Mouse (Mus musculus): ENCODE results near the gene Llgl2. TPM values are rescaled to one million over a fixed set of nuclear protein-coding genes. Genes with fewer than 3 reads are reported as not detected.
"Not testable (repeated sequence)": the region's sequence is repeated elsewhere in the genome, so short reads cannot be mapped to it uniquely, and the experiment has no call there.

The Llgl2 gene
- polyA plus RNA-seq, 1 experiment: 0.43 TPM

DNA sequence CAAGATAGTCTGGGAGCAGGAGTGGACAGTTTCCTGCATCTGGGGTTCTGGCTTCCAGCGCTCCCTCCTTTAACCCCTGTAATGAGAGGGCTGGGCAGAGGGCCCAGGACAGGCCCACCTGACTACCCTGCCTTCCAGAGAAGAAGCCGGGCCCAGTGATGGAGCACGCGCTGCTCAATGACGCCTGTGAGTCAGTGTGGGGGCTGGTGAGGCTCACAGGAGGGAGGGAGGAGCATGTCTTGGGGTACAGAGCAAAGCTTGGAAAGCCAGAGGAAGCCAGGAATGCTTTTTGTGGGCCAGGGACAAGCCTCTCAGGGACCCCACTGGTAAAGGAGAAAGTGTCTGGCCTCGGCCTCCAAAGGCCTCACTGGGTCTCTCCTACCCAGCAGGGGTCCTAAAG lies 30.8 kb downstream of the Llgl2 start:
- H3K27me3 ChIP-seq (ENCODE audit: control insufficient read depth, insufficient read depth, insufficient read length): peaks cover 76% of the 10 kb centered on the region
- H3ac ChIP-seq (ENCODE audit: control insufficient read depth, insufficient read length): no peak overlapping the region
- H3K36me3 ChIP-seq (ENCODE audit: control insufficient read depth, insufficient read depth): no peaks in the 10 kb centered on the region
- TF ChIP-seq REST (IDR thresholded peaks at IDR 0.05; ENCODE audit: insufficient read depth, insufficient read length) (no peak), TCF3 (IDR thresholded peaks at IDR 0.05; ENCODE audit: insufficient read length, low read depth) (no peak), CEBPB (IDR thresholded peaks at IDR 0.05; ENCODE audit: insufficient read depth, poor library complexity, severe bottlenecking) (no peak), POLR2AphosphoS2 (IDR thresholded peaks at IDR 0.05; ENCODE audit: insufficient read length, low read depth) (no peak), MYOD1 (IDR thresholded peaks at IDR 0.05; ENCODE audit: control insufficient read depth in 1 of 3, insufficient read length in 2 of 3, low read depth in 2 of 3) (no peak), MYOG (IDR thresholded peaks at IDR 0.05; ENCODE audit: control insufficient read depth in 1 of 3, insufficient read depth in 1 of 3, insufficient read length in 2 of 3, low read depth in 2 of 3) (no peak), E2F4 (IDR thresholded peaks at IDR 0.05; ENCODE audit: insufficient read depth) (no peak), POLR2A (IDR thresholded peaks at IDR 0.05; ENCODE audit: insufficient read length, low read depth) (no peak), USF1 (IDR thresholded peaks at IDR 0.05; ENCODE audit: low read depth) (no peak), MAX (IDR thresholded peaks at IDR 0.05; ENCODE audit: low read depth) (no peak), SRF (IDR thresholded peaks at IDR 0.05; ENCODE audit: control insufficient read depth, insufficient read length, low read depth) (no peak)
- H3K79me2 ChIP-seq (ENCODE audit: control insufficient read depth, insufficient read depth): no peaks in the 10 kb centered on the region
- no peak overlapping the region for H3K4me3 ChIP-seq
- no peak overlapping the region for H3K4me2 ChIP-seq (ENCODE audit: low read depth)

GRCm38 (mm10) chr11:115857146-115857545 lies 33.3 kb downstream of the Llgl2 start:
- peaks cover 81% of the 10 kb centered on the region for H3K27me3 ChIP-seq (ENCODE audit: control insufficient read depth, insufficient read depth, insufficient read length)
- H3K4me2 ChIP-seq (ENCODE audit: low read depth); H3K79me2 ChIP-seq (ENCODE audit: control insufficient read depth, insufficient read depth); H3ac ChIP-seq (ENCODE audit: control insufficient read depth, insufficient read length); H3K36me3 ChIP-seq (ENCODE audit: control insufficient read depth, insufficient read depth); H3K4me3 ChIP-seq: not testable (repeated sequence)

- H3K36me3 ChIP-seq (ENCODE audit: control insufficient read depth, insufficient read depth): no peaks in the 10 kb centered on the region
- TF ChIP-seq MAX (IDR thresholded peaks at IDR 0.05; ENCODE audit: low read depth) (no peak), POLR2A (IDR thresholded peaks at IDR 0.05; ENCODE audit: insufficient read length, low read depth) (no peak), POLR2AphosphoS2 (IDR thresholded peaks at IDR 0.05; ENCODE audit: insufficient read length, low read depth) (no peak), MYOD1 (IDR thresholded peaks at IDR 0.05; ENCODE audit: control insufficient read depth in 1 of 3, insufficient read length in 2 of 3, low read depth in 2 of 3) (no peak), TCF3 (IDR thresholded peaks at IDR 0.05; ENCODE audit: insufficient read length, low read depth) (no peak), REST (IDR thresholded peaks at IDR 0.05; ENCODE audit: insufficient read depth, insufficient read length) (no peak), USF1 (IDR thresholded peaks at IDR 0.05; ENCODE audit: low read depth) (no peak), TCF12 (IDR thresholded peaks at IDR 0.05; ENCODE audit: insufficient read depth, poor library complexity, severe bottlenecking) (no peak), E2F4 (IDR thresholded peaks at IDR 0.05; ENCODE audit: insufficient read depth) (no peak), SRF (IDR thresholded peaks at IDR 0.05; ENCODE audit: control insufficient read depth, insufficient read length, low read depth) (no peak), MYOG (IDR thresholded peaks at IDR 0.05; ENCODE audit: control insufficient read depth in 1 of 3, insufficient read depth in 1 of 3, insufficient read length in 2 of 3, low read depth in 2 of 3) (no peak), CEBPB (IDR thresholded peaks at IDR 0.05; ENCODE audit: insufficient read depth, poor library complexity, severe bottlenecking) (no peak)
- no peak overlapping the region for H3K4me3 ChIP-seq
- no peak overlapping the region for H3ac ChIP-seq (ENCODE audit: control insufficient read depth, insufficient read length)
- peaks cover 82% of the 10 kb centered on the region for H3K27me3 ChIP-seq (ENCODE audit: control insufficient read depth, insufficient read depth, insufficient read length)
- no peak overlapping the region for H3K4me2 ChIP-seq (ENCODE audit: low read depth)
- no peaks in the 10 kb centered on the region for H3K79me2 ChIP-seq (ENCODE audit: control insufficient read depth, insufficient read depth)
These were observed 34.1 kb downstream of the Llgl2 start for GRCm38 (mm10) chr11:115857936-115858335.

DNA sequence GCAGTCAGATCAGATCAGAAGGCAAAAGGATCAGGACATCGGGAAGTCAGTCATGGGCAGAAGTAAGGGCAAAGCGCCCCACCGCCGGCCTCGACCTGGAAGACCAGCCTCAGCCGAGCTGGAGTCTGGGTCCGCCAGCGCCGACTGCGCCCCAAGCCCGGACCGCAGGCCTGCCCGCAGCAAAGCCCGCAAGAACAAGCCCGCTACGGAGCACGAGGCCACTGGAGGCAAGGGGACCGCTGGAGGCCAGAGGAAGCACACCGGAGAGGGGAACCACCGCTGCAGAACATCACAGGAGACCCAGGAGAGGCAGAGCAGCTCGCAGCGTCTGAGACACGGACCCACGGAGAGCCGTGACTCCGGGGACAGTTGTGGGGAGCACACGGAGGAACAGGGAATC lies 34.5 kb downstream of the Llgl2 start, which contains the start of gene Myo15b:
TSS of gene Myo15b (plus strand) at position 53 of the 400 bp plus-strand sequence.
- Histone ChIP-seq H3K27me3 (ENCODE audit: control insufficient read depth, insufficient read depth, insufficient read length) (peaks cover 82% of the 10 kb centered on the region), H3K4me2 (ENCODE audit: low read depth) (peak within 1 kb of the TSS; percentile 18), H3K36me3 (ENCODE audit: control insufficient read depth, insufficient read depth) (no peaks in the 10 kb centered on the region)

More for the DNA sequence above, 34.5 kb downstream of the Llgl2 start, which contains the start of gene Myo15b:
- Histone ChIP-seq H3ac (ENCODE audit: control insufficient read depth, insufficient read length) (no peak within 1 kb of the TSS), H3K79me2 (ENCODE audit: control insufficient read depth, insufficient read depth) (no peaks in the 10 kb centered on the region), H3K4me3 (no peak within 1 kb of the TSS)
- no peak for TF ChIP-seq USF1 (IDR thresholded peaks at IDR 0.05; ENCODE audit: low read depth)
- TF ChIP-seq E2F4 (IDR thresholded peaks at IDR 0.05; ENCODE audit: insufficient read depth): no peak
- TF ChIP-seq TCF3 (IDR thresholded peaks at IDR 0.05; ENCODE audit: insufficient read length, low read depth): no peak
- no peak for TF ChIP-seq POLR2AphosphoS2 (IDR thresholded peaks at IDR 0.05; ENCODE audit: insufficient read length, low read depth)
- no peak for TF ChIP-seq REST (IDR thresholded peaks at IDR 0.05; ENCODE audit: insufficient read depth, insufficient read length)
- no peak for TF ChIP-seq SRF (IDR thresholded peaks at IDR 0.05; ENCODE audit: control insufficient read depth, insufficient read length, low read depth)
- TF ChIP-seq MAX (IDR thresholded peaks at IDR 0.05; ENCODE audit: low read depth): no peak
- TF ChIP-seq POLR2A (IDR thresholded peaks at IDR 0.05; ENCODE audit: insufficient read length, low read depth): no peak
- TF ChIP-seq TCF12 (IDR thresholded peaks at IDR 0.05; ENCODE audit: insufficient read depth, poor library complexity, severe bottlenecking): no peak
- TF ChIP-seq MYOG (IDR thresholded peaks at IDR 0.05; ENCODE audit: control insufficient read depth in 1 of 3, insufficient read depth in 1 of 3, insufficient read length in 2 of 3, low read depth in 2 of 3): no peak
- no peak for TF ChIP-seq MYOD1 (IDR thresholded peaks at IDR 0.05; ENCODE audit: control insufficient read depth in 1 of 3, insufficient read length in 2 of 3, low read depth in 2 of 3)
- TF ChIP-seq CEBPB (IDR thresholded peaks at IDR 0.05; ENCODE audit: insufficient read depth, poor library complexity, severe bottlenecking): no peak
